Mouse (Mus musculus): ENCODE measurements around the gene Sorcs1. TPM values are rescaled to one million over a fixed set of nuclear protein-coding genes. Genes with fewer than 3 reads are reported as not detected.
A peak's percentile ranks its signal among the peaks of the same experiment; 100 is the strongest.

Sorcs1 gene
- polyA plus RNA-seq, 1 experiment from 2014 or later, result 1.4 TPM

DNA sequence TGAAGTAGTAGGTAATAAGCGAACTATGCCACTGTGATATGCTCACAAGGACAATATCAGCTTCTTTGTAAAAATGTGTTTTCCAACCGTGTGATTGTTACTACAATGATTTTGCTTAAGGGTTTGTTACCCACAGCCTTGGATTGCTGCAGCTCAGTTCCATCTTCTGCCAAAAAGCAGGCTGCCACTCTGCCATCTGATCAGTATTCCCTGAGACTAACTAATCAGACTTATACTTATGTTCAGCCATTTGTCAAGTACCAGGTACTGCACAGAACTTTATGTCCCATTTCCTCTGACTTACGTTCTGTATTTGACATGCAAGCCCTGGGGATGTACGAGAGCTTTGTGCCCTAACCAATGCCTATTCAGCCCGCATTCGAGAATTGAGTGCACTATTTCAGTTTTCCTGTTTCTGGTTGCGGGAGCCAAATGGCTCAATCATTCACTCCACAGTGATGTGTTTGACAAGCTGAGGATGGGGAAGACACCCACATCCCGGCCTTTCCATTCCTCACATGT is 164.1 kb downstream of the Sorcs1 start:
- DNase-seq (no peak), ATAC-seq (ENCODE audit: insufficient read depth) (no peak)
- WGBS, result 53% methylated on average over 8 of the region's 8 CpGs
- Histone ChIP-seq H3K36me3 (ENCODE audit: insufficient read depth) (no peaks in the 10 kb centered on the region), H3K9ac (no peak overlapping the region), H3K27ac (ENCODE audit: low read depth) (no peak overlapping the region), H3K4me3 (ENCODE audit: low read depth, low read length) (no peak overlapping the region), H3K4me1 (ENCODE audit: insufficient read depth) (no peaks in the 10 kb centered on the region), H3K27me3 (ENCODE audit: insufficient read depth, low read length) (no peaks in the 10 kb centered on the region), H3K9me3 (ENCODE audit: low read depth, low read length) (no peaks in the 10 kb centered on the region), H3K4me2 (no peak overlapping the region)
- no peak for TF ChIP-seq CTCF (IDR thresholded peaks at IDR 0.05; ENCODE audit: low read depth)

GRCm38 (mm10) chr19:50502816-50503215 is 175.6 kb downstream of the Sorcs1 start:
- no peak overlapping the region for H3K4me3 ChIP-seq (ENCODE audit: low read depth, low read length)
- H3K4me1 ChIP-seq (ENCODE audit: insufficient read depth), result no peaks in the 10 kb centered on the region
- H3K9me3 ChIP-seq (ENCODE audit: low read depth, low read length), result no peaks in the 10 kb centered on the region
- H3K27ac ChIP-seq (ENCODE audit: low read depth), result no peak overlapping the region
- H3K9ac ChIP-seq, result no peak overlapping the region
- ATAC-seq (ENCODE audit: insufficient read depth) (no peak), DNase-seq (no peak)
- H3K27me3 ChIP-seq (ENCODE audit: insufficient read depth, low read length), result no peaks in the 10 kb centered on the region
- no peak overlapping the region for H3K4me2 ChIP-seq
- 79% methylated on average over 1 of the region's 1 CpGs for WGBS
- H3K36me3 ChIP-seq (ENCODE audit: insufficient read depth), result no peaks in the 10 kb centered on the region
- no peak for TF ChIP-seq CTCF (IDR thresholded peaks at IDR 0.05; ENCODE audit: low read depth)

GRCm38 (mm10) chr19:50491121-50491520 is 187.3 kb downstream of the Sorcs1 start:
- 96% methylated on average over 3 of the region's 3 CpGs for WGBS
- TF ChIP-seq CTCF (IDR thresholded peaks at IDR 0.05; ENCODE audit: low read depth), result no peak

DNA sequence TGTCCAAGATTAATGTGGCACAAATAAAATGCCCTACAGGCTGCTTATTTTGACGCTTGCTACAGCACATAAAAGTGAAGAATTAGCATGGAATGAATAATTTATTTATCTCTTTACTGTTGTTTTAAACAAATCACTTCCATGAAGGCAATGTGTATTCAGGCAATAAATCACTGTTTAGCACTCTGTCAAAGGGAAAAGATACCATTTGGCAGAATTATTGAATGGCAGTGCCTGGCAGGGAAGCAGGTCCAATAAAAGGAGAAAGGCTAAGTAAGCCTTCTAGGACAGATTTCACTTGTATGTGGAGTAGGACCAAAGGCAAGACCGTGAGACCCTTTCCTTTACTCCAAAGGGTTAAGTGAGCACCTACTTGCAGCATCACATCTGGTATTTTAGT is 187.7 kb downstream of the Sorcs1 start:
- Histone ChIP-seq H3K9me3 (ENCODE audit: low read depth, low read length) (no peaks in the 10 kb centered on the region), H3K4me1 (ENCODE audit: insufficient read depth) (no peaks in the 10 kb centered on the region), H3K9ac (no peak overlapping the region), H3K27ac (ENCODE audit: low read depth) (no peak overlapping the region), H3K4me3 (ENCODE audit: low read depth, low read length) (no peak overlapping the region), H3K4me2 (no peak overlapping the region), H3K27me3 (ENCODE audit: insufficient read depth, low read length) (no peaks in the 10 kb centered on the region), H3K36me3 (ENCODE audit: insufficient read depth) (no peaks in the 10 kb centered on the region)
- 65% methylated on average over 2 of the region's 2 CpGs for WGBS
- DNase-seq (no peak), ATAC-seq (ENCODE audit: insufficient read depth) (no peak)
- no peak for TF ChIP-seq CTCF (IDR thresholded peaks at IDR 0.05; ENCODE audit: low read depth)

More at GRCm38 (mm10) chr19:50491121-50491520, 187.3 kb downstream of the Sorcs1 start:
- H3K4me1 ChIP-seq (ENCODE audit: insufficient read depth), result no peaks in the 10 kb centered on the region
- no peaks in the 10 kb centered on the region for H3K36me3 ChIP-seq (ENCODE audit: insufficient read depth)
- no peak overlapping the region for H3K27ac ChIP-seq (ENCODE audit: low read depth)
- DNase-seq (no peak), ATAC-seq (ENCODE audit: insufficient read depth) (no peak)
- H3K4me2 ChIP-seq, result no peak overlapping the region
- no peaks in the 10 kb centered on the region for H3K27me3 ChIP-seq (ENCODE audit: insufficient read depth, low read length)
- H3K9ac ChIP-seq, result no peak overlapping the region
- H3K9me3 ChIP-seq (ENCODE audit: low read depth, low read length), result no peaks in the 10 kb centered on the region
- no peak overlapping the region for H3K4me3 ChIP-seq (ENCODE audit: low read depth, low read length)

GRCm38 (mm10) chr19:50489786-50490185 is 188.7 kb downstream of the Sorcs1 start:
- Histone ChIP-seq H3K27me3 (ENCODE audit: insufficient read depth, low read length) (no peaks in the 10 kb centered on the region), H3K4me3 (ENCODE audit: low read depth, low read length) (no peak overlapping the region), H3K36me3 (ENCODE audit: insufficient read depth) (no peaks in the 10 kb centered on the region), H3K9ac (no peak overlapping the region), H3K4me1 (ENCODE audit: insufficient read depth) (no peaks in the 10 kb centered on the region), H3K4me2 (no peak overlapping the region), H3K9me3 (ENCODE audit: low read depth, low read length) (no peaks in the 10 kb centered on the region), H3K27ac (ENCODE audit: low read depth) (peak overlapping the region; percentile 7; the same call in 1 of the 2 replicates)
- DNase-seq, result no peak
- TF ChIP-seq CTCF (IDR thresholded peaks at IDR 0.05; ENCODE audit: low read depth), result no peak
- no peak for ATAC-seq (ENCODE audit: insufficient read depth)
- WGBS, result 61% methylated on average over 3 of the region's 3 CpGs

DNA sequence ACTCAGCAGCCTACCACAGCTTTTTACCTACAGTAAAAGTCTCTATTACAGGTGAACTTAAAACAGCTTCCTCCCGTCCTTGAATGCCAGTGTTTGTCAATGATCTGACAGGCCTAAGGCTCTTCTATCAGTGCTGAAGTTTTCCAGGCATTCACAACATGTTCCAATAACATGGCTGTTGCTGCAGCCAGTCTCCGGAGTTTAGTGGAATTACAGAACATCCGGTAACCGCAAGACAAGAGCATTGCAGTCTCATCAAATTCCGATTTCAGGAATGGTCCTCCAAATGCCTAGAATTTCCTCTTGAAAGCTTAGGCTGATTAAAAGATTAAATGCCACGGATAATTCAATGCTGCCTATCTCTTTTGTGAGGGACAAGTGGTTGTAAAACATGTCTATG is 190.0 kb downstream of the Sorcs1 start:
- Histone ChIP-seq H3K9me3 (ENCODE audit: low read depth, low read length) (no peaks in the 10 kb centered on the region), H3K4me3 (ENCODE audit: low read depth, low read length) (no peak overlapping the region), H3K4me1 (ENCODE audit: insufficient read depth) (no peaks in the 10 kb centered on the region), H3K27ac (ENCODE audit: low read depth) (no peak overlapping the region), H3K4me2 (no peak overlapping the region), H3K9ac (no peak overlapping the region), H3K27me3 (ENCODE audit: insufficient read depth, low read length) (no peaks in the 10 kb centered on the region), H3K36me3 (ENCODE audit: insufficient read depth) (no peaks in the 10 kb centered on the region)
- WGBS, result 63% methylated on average over 6 of the region's 6 CpGs
- TF ChIP-seq CTCF (IDR thresholded peaks at IDR 0.05; ENCODE audit: low read depth), result no peak
- DNase-seq, result no peak
- ATAC-seq (ENCODE audit: insufficient read depth), result no peak

DNA sequence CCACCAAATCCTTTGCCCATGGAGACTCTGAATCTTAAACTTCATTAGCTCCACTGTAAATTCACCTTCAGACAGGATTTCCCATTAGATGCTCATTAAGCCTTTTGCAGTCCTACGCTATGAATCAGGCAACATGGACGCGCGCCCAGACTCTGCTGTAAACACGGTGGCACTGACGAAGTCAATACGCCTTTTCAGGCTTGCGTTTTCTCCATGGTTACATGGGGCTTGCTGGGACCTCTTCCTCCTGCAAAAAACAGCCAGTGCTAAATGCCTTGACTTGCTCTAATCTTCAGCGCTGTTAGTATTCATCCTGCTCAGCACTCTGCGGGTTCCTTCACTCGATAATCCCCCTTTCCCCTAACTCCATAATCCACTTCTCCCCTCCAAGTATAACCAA is 190.7 kb downstream of the Sorcs1 start:
- H3K36me3 ChIP-seq (ENCODE audit: insufficient read depth), result no peaks in the 10 kb centered on the region
- no peaks in the 10 kb centered on the region for H3K9me3 ChIP-seq (ENCODE audit: low read depth, low read length)
- H3K27me3 ChIP-seq (ENCODE audit: insufficient read depth, low read length), result no peaks in the 10 kb centered on the region
- ATAC-seq (ENCODE audit: insufficient read depth), result peak; percentile 91
- TF ChIP-seq CTCF (IDR thresholded peaks at IDR 0.05; ENCODE audit: low read depth), result no peak
- H3K4me2 ChIP-seq, result 0 out of 2 replicates have a peak overlapping the region, but pooled peaks have one; percentile 7
- no peaks in the 10 kb centered on the region for H3K4me1 ChIP-seq (ENCODE audit: insufficient read depth)
- DNase-seq, result peak; percentile 88
- no peak overlapping the region for H3K27ac ChIP-seq (ENCODE audit: low read depth)
- no peak overlapping the region for H3K9ac ChIP-seq
- no peak overlapping the region for H3K4me3 ChIP-seq (ENCODE audit: low read depth, low read length)
- WGBS, result 23% methylated on average over 11 of the region's 11 CpGs

DNA sequence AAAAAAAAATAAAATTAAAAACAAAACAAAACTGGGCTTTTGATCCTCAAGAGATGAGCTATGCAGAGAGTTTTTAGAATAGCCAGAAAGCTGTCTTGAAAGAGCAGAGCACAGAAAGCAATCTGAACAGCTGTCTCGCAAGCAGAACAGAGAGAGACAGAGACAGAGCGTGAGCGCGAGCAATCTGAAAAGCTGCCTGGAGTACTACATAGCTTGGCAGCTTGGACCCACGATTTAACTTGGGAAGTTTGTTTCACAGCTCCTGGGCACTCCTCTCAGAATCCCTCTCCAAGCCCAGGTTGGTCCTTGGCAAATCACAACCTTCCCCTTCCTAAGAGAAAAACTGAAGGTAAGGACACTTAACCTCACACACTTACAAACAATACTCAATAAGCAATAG is 192.1 kb downstream of the Sorcs1 start:
- Histone ChIP-seq H3K4me2 (no peak overlapping the region), H3K27ac (ENCODE audit: low read depth) (no peak overlapping the region), H3K9ac (no peak overlapping the region), H3K27me3 (ENCODE audit: insufficient read depth, low read length) (no peaks in the 10 kb centered on the region), H3K4me1 (ENCODE audit: insufficient read depth) (no peaks in the 10 kb centered on the region), H3K4me3 (ENCODE audit: low read depth, low read length) (no peak overlapping the region), H3K36me3 (ENCODE audit: insufficient read depth) (no peaks in the 10 kb centered on the region), H3K9me3 (ENCODE audit: low read depth, low read length) (no peaks in the 10 kb centered on the region)
- no peak for TF ChIP-seq CTCF (IDR thresholded peaks at IDR 0.05; ENCODE audit: low read depth)
- 83% methylated on average over 5 of the region's 5 CpGs for WGBS
- DNase-seq (no peak), ATAC-seq (ENCODE audit: insufficient read depth) (no peak)

All from lung, embryonic 14.5 days (tissue).